Mouse (Mus musculus): ENCODE results near the gene Nfib. TPM values are rescaled to one million over a fixed set of nuclear protein-coding genes. Genes with fewer than 3 reads are reported as not detected.

Gene Nfib
- polyA plus RNA-seq, 1 experiment from 2014 or later, result 113 TPM

GRCm38 (mm10) chr4:82362294-82362693, 343.3 kb downstream of the Nfib start:
- Histone ChIP-seq H3K9me3 (no peaks in the 10 kb centered on the region), H3K4me3 (no peak overlapping the region), H3K27ac (no peak overlapping the region), H3K4me1 (peaks cover 30% of the 10 kb centered on the region), H3K4me2 (no peak overlapping the region), H3K27me3 (no peaks in the 10 kb centered on the region), H3K36me3 (peaks cover 15% of the 10 kb centered on the region), H3K9ac (no peak overlapping the region)
- ATAC-seq (ENCODE audit: insufficient number of reproducible peaks, low FRiP score, low TSS enrichment, low read depth), result no peak
- 87% methylated on average over 3 of the region's 3 CpGs for WGBS

GRCm38 (mm10) chr4:82360081-82360511, 345.5 kb downstream of the Nfib start:
- Histone ChIP-seq H3K27ac (no peak overlapping the region), H3K4me3 (no peak overlapping the region), H3K9ac (no peak overlapping the region), H3K9me3 (no peaks in the 10 kb centered on the region), H3K4me1 (peaks cover 25% of the 10 kb centered on the region), H3K36me3 (peaks cover 15% of the 10 kb centered on the region), H3K27me3 (no peaks in the 10 kb centered on the region), H3K4me2 (no peak overlapping the region)
- WGBS, result 71% methylated on average over 4 of the region's 4 CpGs
- ATAC-seq (ENCODE audit: insufficient number of reproducible peaks, low FRiP score, low TSS enrichment, low read depth), result no peak

- H3K9me3 ChIP-seq, result no peaks in the 10 kb centered on the region
- peaks cover 21% of the 10 kb centered on the region for H3K4me1 ChIP-seq
- ATAC-seq (ENCODE audit: insufficient number of reproducible peaks, low FRiP score, low TSS enrichment, low read depth), result no peak
- peaks cover 15% of the 10 kb centered on the region for H3K36me3 ChIP-seq
- 83% methylated on average over 3 of the region's 3 CpGs for WGBS
- no peaks in the 10 kb centered on the region for H3K27me3 ChIP-seq
- no peak overlapping the region for H3K4me2 ChIP-seq
- no peak overlapping the region for H3K9ac ChIP-seq
- H3K27ac ChIP-seq, result no peak overlapping the region
- no peak overlapping the region for H3K4me3 ChIP-seq
Measured at GRCm38 (mm10) chr4:82359110-82359509, 346.4 kb downstream of the Nfib start.

DNA sequence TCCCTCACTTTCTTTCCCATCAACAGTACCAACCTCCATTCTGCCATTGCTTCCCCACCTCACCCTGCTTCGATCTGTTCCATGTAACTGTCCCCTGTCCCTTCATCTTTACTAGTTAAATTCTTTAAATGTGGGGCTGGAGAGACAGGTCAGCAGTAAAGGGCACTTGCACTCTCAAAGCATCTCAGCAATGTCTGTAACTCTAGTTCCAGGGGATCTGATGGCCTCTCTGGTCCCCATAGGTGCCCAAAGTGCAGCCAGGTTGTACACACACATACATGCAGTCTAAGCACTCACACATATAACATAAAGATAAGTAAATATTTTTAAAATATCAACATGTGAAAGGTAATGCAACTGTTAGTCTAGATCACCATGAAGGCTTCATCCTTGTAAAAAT, 356.5 kb downstream of the Nfib start:
- Histone ChIP-seq H3K36me3 (peaks cover 26% of the 10 kb centered on the region), H3K4me2 (no peak overlapping the region), H3K4me1 (peaks cover 15% of the 10 kb centered on the region), H3K9ac (no peak overlapping the region), H3K4me3 (no peak overlapping the region), H3K27ac (no peak overlapping the region), H3K9me3 (no peaks in the 10 kb centered on the region), H3K27me3 (no peaks in the 10 kb centered on the region)
- no peak for ATAC-seq (ENCODE audit: insufficient number of reproducible peaks, low FRiP score, low TSS enrichment, low read depth)
- 91% methylated on average over 1 of the region's 1 CpGs for WGBS

DNA sequence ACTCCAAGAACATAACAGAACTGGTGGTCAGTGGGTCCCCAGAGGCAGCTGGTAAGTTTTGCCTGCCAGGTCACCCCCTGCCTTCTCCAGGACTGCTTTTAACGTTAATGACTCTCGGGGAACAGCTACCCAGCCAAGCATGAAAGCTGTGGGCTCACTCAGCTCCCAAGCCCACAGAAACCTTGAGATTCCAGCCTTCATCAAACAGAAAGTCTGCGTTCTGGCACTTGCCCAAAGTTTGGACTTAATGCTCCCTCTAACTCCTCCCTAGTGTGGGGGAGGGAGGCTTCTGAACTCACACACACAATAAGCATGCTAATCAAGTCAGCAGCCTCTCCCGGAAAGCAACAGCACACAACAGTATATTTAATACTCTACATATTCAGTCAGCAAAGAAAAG, 360.8 kb downstream of the Nfib start:
- H3K27ac ChIP-seq, result peak overlapping the region; percentile 75
- 6% methylated on average over 4 of the region's 4 CpGs for WGBS
- no peaks in the 10 kb centered on the region for H3K27me3 ChIP-seq
- H3K36me3 ChIP-seq, result peaks cover 17% of the 10 kb centered on the region
- H3K9ac ChIP-seq, result no peak overlapping the region
- H3K4me2 ChIP-seq, result no peak overlapping the region
- H3K4me1 ChIP-seq, result peaks cover 19% of the 10 kb centered on the region
- no peak overlapping the region for H3K4me3 ChIP-seq
- no peaks in the 10 kb centered on the region for H3K9me3 ChIP-seq
- ATAC-seq (ENCODE audit: insufficient number of reproducible peaks, low FRiP score, low TSS enrichment, low read depth), result no peak

DNA sequence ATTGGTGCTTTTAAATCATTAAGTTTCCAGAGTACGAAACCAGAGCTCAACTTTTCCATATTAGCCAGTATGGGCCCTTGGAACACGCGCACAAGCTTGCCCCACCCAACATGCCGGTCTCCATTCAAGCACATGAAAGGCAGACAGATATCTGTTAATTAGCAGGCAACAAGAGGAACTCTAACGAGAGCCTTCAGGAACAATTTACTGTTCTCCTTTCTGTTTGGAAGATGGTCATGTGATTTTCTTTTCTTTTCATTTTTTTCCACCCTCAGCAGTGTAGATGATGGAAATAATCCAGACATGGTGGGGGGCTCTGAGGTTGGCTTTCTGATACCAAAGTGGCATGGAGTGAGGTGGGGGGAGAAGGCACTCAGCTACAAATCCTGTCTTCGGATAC, 361.3 kb downstream of the Nfib start:
- Histone ChIP-seq H3K36me3 (peaks cover 15% of the 10 kb centered on the region), H3K4me1 (peaks cover 19% of the 10 kb centered on the region), H3K4me2 (no peak overlapping the region), H3K9me3 (no peaks in the 10 kb centered on the region), H3K4me3 (no peak overlapping the region), H3K9ac (no peak overlapping the region), H3K27me3 (no peaks in the 10 kb centered on the region), H3K27ac (peak overlapping the region; percentile 75)
- 42% methylated on average over 6 of the region's 6 CpGs for WGBS
- no peak for ATAC-seq (ENCODE audit: insufficient number of reproducible peaks, low FRiP score, low TSS enrichment, low read depth)

GRCm38 (mm10) chr4:82338930-82339329, 366.6 kb downstream of the Nfib start:
- Histone ChIP-seq H3K4me3 (no peak overlapping the region), H3K36me3 (no peaks in the 10 kb centered on the region), H3K27me3 (no peaks in the 10 kb centered on the region), H3K27ac (peak overlapping the region; percentile 48), H3K9me3 (no peaks in the 10 kb centered on the region), H3K4me2 (no peak overlapping the region), H3K9ac (no peak overlapping the region), H3K4me1 (peaks cover 10% of the 10 kb centered on the region)
- WGBS, result 54% methylated on average over 6 of the region's 6 CpGs
- ATAC-seq (ENCODE audit: insufficient number of reproducible peaks, low FRiP score, low TSS enrichment, low read depth), result no peak

GRCm38 (mm10) chr4:82338481-82338880, 367.1 kb downstream of the Nfib start:
- H3K36me3 ChIP-seq, result no peaks in the 10 kb centered on the region
- no peak overlapping the region for H3K4me2 ChIP-seq
- H3K27ac ChIP-seq, result peak overlapping the region; percentile 48
- no peaks in the 10 kb centered on the region for H3K9me3 ChIP-seq
- no peaks in the 10 kb centered on the region for H3K27me3 ChIP-seq
- peaks cover 7% of the 10 kb centered on the region for H3K4me1 ChIP-seq
- no peak overlapping the region for H3K9ac ChIP-seq
- ATAC-seq (ENCODE audit: insufficient number of reproducible peaks, low FRiP score, low TSS enrichment, low read depth), result no peak
- H3K4me3 ChIP-seq, result no peak overlapping the region
- WGBS, result 8% methylated on average over 3 of the region's 3 CpGs

DNA sequence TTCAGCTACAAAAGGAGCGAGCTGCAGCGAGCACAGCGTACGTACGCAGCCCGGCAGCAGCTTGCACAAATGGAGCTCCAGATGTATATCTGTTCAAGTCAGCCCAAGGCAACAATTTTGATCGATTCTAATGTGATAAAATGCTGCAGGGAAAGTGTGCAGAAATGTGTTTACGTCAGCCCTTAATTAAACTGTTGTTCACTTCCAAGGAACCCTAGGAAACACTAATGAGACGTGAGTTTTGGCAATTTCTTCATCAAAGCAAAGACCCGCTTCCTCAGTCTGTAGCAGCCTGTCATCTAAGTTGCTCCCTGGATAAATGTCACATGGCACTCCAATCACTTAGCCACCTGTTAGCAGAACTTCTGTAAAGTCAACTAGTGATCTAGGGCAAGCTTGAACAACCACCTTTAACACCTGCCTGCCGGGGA, 368.6 kb downstream of the Nfib start:
- Histone ChIP-seq H3K9me3 (no peaks in the 10 kb centered on the region), H3K27ac (no peak overlapping the region), H3K36me3 (no peaks in the 10 kb centered on the region), H3K9ac (no peak overlapping the region), H3K27me3 (no peaks in the 10 kb centered on the region), H3K4me3 (no peak overlapping the region), H3K4me1 (peaks cover 7% of the 10 kb centered on the region), H3K4me2 (no peak overlapping the region)
- 45% methylated on average over 11 of the region's 11 CpGs for WGBS
- ATAC-seq (ENCODE audit: insufficient number of reproducible peaks, low FRiP score, low TSS enrichment, low read depth), result no peak

DNA sequence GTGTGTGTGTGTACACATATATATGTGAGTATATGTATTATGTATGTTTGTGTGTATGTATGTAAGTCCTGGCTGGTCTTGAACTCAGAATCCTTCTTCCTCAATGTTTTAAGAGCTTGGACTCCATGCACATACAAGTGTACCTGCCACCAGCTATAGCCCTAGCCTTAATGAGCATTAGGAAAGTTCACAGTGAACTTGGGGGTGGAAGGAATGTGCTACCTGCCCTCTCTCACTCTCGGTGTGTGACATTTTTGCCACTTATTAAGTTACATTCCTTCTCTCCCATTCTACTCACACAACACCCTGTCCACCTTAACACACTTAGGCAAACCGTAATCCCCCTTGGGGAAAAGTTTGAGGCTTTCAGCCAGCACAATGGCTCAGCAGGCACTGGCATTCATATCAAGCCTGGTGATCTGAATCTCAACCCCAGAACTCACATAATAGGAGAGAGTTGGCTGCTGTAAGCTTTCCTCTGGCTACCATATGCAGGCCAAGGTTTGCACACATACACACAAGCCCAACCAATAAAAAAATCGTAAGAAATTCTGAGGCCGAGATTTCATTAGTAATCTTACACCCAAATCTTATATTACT, 370.2 kb downstream of the Nfib start:
- Histone ChIP-seq H3K4me3 (no peak overlapping the region), H3K9ac (no peak overlapping the region), H3K4me1 (peaks cover 7% of the 10 kb centered on the region), H3K9me3 (no peaks in the 10 kb centered on the region), H3K36me3 (peaks cover 5% of the 10 kb centered on the region; the same call in 1 of the 2 replicates), H3K4me2 (no peak overlapping the region), H3K27me3 (no peaks in the 10 kb centered on the region), H3K27ac (no peak overlapping the region)
- ATAC-seq (ENCODE audit: insufficient number of reproducible peaks, low FRiP score, low TSS enrichment, low read depth), result no peak
- 72% methylated on average over 4 of the region's 4 CpGs for WGBS

DNA sequence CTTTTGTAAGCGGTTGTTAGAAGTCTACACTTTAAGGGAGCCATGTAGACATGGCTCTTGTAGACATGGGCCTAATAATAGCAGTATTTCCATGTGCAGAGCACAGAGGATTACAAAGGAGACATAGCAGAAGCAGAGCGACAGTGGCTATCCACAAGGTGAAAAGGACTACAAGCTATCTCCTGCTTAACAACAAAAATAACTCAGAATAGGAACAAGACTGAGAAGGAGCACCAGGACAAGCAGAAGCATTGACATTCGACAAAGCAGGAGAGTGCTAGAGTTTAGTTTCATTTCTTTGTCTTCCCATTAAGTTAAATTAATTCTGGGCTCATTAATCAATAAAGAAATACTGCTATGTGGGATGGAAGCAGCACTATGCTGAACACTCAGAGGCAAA, 372.1 kb downstream of the Nfib start:
- H3K36me3 ChIP-seq, result peaks cover 13% of the 10 kb centered on the region; the same call in 1 of the 2 replicates
- no peaks in the 10 kb centered on the region for H3K27me3 ChIP-seq
- no peak for ATAC-seq (ENCODE audit: insufficient number of reproducible peaks, low FRiP score, low TSS enrichment, low read depth)
- H3K9ac ChIP-seq, result no peak overlapping the region
- H3K4me3 ChIP-seq, result no peak overlapping the region
- H3K4me1 ChIP-seq, result peaks cover 1% of the 10 kb centered on the region
- 95% methylated on average over 3 of the region's 3 CpGs for WGBS
- no peak overlapping the region for H3K4me2 ChIP-seq
- no peaks in the 10 kb centered on the region for H3K9me3 ChIP-seq
- no peak overlapping the region for H3K27ac ChIP-seq

- Histone ChIP-seq H3K9ac (no peak overlapping the region), H3K4me1 (no peaks in the 10 kb centered on the region), H3K4me3 (no peak overlapping the region), H3K36me3 (peaks cover 23% of the 10 kb centered on the region; the same call in 1 of the 2 replicates), H3K27ac (no peak overlapping the region), H3K9me3 (no peaks in the 10 kb centered on the region), H3K27me3 (no peaks in the 10 kb centered on the region), H3K4me2 (no peak overlapping the region)
- no peak for ATAC-seq (ENCODE audit: insufficient number of reproducible peaks, low FRiP score, low TSS enrichment, low read depth)
- 89% methylated on average over 4 of the region's 4 CpGs for WGBS
Measured at GRCm38 (mm10) chr4:82330095-82330494, 375.5 kb downstream of the Nfib start.

DNA sequence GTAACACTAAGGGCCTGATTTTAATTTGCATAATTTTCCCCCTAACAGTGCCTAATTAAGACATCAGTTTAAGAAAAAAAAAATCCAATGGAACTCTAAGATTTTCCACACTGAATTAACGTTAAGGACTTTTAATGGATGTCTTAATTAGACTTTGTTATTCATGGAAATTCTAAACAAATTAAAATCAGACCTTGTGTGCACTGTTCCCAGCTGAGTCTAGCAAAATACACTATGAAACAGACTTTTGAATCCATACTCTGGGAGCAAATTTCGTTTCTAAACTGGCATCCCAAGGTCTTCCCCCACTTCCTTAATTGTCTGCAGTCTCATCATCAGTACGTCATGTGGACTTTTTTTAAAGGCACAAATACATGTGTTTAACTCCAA, 379.4 kb downstream of the Nfib start:
- WGBS, result 49% methylated on average over 3 of the region's 3 CpGs
- Histone ChIP-seq H3K27me3 (no peaks in the 10 kb centered on the region), H3K4me2 (no peak overlapping the region)

More for the DNA sequence above, 379.4 kb downstream of the Nfib start:
- no peaks in the 10 kb centered on the region for H3K9me3 ChIP-seq
- no peaks in the 10 kb centered on the region for H3K4me1 ChIP-seq
- H3K4me3 ChIP-seq, result no peak overlapping the region
- no peak overlapping the region for H3K27ac ChIP-seq
- H3K36me3 ChIP-seq, result peaks cover 52% of the 10 kb centered on the region
- no peak overlapping the region for H3K9ac ChIP-seq
- no peak for ATAC-seq (ENCODE audit: insufficient number of reproducible peaks, low FRiP score, low TSS enrichment, low read depth)

Data from limb, embryonic 15.5 days (tissue).